Mouse (Mus musculus): ENCODE data around the gene Gm13275.
"Not testable (repeated sequence)": the region's sequence is repeated elsewhere in the genome, so short reads cannot be mapped to it uniquely, and the experiment has no call there.

Gene Gm13275

GRCm38 (mm10) chr4:88793936-88794675 lies at the start of gene Gm13275:
TSS of gene Gm13275 (plus strand) at chr4:88794487.
- DNase-seq, result peak; percentile 73

GRCm38 (mm10) chr4:88749926-88750325 lies 44.4 kb upstream of the Gm13275 start:
- DNase-seq, result no peak

- DNase-seq, result peak; percentile 82
Measured at GRCm38 (mm10) chr4:88754818-88755340, 39.4 kb upstream of the Gm13275 start, which contains the start of gene Gm13271. TSS of gene Gm13271 (plus strand) at chr4:88754868.

- not testable (repeated sequence) for DNase-seq
Measured at GRCm38 (mm10) chr4:88756581-88757513, 37.4 kb upstream of the Gm13275 start.

GRCm38 (mm10) chr4:88757628-88758031 lies 36.7 kb upstream of the Gm13275 start:
- DNase-seq, result peak; percentile 93

DNA sequence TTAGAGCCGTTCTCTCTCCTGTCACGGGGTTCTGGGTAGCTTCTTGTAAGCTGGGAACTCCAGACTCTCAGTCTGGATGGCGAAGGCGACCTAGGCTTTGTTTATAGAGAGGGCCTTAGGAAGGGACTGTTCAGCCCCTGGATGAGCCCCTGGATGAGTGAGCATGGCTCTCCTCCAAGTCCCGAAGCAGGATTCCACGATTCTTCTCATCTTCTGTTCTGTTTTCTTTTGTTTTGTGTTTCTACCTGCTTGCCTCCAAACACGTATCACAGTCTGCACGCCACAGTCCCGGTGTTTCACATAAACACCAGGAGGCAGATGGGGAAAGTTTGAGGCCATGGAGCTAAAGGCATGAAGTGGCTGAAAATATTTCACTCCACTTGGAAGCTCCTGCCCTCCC lies 35.5 kb upstream of the Gm13275 start:
- DNase-seq, result peak; percentile 33

DNA sequence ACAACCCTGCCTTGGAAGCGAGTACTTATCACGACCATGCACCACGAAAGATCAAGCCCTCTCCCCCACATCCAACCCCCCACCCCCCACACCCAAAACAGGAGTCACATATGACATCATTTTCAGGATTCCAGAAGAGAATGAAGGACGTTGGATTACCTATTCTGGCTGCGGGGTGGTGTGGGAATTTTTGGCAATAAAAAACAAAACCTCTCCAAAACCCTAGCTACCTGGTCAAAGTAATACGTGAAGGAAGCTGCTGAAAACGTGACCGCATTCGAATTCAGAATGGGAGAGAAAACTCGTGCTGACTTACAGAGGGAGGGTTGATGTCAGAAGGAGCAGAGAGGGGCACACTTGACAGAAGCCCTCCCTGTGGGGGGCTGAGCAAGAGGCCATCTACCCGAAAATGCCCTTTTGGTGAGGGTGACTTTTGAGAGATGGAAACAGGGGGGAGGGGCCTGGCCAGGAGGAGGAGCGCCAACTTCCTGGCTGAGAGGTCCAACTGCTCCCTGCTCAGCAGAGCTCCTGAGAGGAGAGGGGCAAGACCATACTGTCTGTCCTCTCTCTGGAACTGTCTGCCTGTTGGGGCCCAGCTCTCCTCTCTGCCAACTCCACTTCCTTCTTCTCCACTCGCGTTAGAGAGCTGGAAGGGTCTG lies 34.5 kb upstream of the Gm13275 start, which contains the start of gene Gm13283:
Gene Gm13283 (plus strand): TSS at position 510 of the 659 bp plus-strand sequence.
- peak; percentile 60 for DNase-seq

GRCm38 (mm10) chr4:88760431-88760830 lies 33.9 kb upstream of the Gm13275 start:
- DNase-seq, result peak; percentile 66

GRCm38 (mm10) chr4:88761776-88762175 lies 32.5 kb upstream of the Gm13275 start:
- peak; percentile 78 for DNase-seq

DNA sequence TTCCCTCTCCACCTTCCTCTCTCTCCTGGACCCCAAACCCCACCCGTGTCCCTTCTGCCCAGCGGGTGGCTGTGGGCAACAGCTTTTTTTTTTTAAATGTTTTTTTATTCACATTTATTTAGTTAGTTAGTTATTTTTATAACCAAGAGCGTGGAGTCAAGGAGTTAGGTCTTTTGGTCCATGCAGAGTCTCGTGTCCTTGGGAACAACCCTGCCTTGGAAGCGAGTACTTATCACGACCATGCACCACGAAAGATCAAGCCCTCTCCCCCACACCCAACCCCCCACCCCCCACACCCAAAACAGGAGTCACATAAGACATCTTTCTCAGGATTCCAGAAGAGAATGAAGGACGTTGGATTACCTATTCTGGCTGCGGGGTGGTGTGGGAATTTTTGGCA lies 31.9 kb upstream of the Gm13275 start:
- not testable (repeated sequence) for DNase-seq

DNA sequence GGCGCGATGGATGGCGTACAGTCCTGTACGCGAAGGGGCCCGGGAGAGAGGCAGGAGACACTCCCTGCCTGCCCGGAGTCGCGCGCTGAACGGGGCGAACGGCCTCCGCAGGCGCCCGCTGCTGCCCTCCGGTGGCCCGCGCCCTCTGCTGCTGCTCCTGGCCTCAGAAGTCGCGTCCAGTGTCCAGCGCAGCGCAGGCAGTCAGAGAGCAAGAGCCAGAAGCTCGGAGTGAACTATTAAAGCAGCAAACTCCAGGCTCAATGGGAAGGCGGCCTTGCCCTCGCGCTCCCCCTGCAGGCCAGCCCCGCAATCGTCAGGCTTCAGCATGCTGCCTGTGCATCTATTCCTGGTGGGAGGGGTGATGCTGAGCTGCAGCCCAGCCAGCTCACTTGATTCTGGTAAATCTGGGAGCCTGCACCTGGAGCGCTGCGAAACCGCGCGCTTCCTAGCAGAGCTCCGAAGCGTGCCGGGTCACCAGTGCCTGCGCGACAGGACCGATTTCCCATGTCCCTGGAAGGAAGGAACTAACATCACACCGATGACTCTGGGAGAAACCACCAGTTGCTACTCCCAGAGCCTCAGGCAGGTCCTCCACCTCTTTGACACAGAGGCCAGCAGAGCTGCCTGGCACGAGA lies 30.8 kb upstream of the Gm13275 start:
- peak; percentile 42 for DNase-seq

- not testable (repeated sequence) for DNase-seq
Measured at GRCm38 (mm10) chr4:88773534-88773933, 20.8 kb upstream of the Gm13275 start, which contains the start of gene Gm13290. TSS of gene Gm13290 (plus strand) at chr4:88773834.

GRCm38 (mm10) chr4:88776622-88777021 lies 17.7 kb upstream of the Gm13275 start, which contains the start of gene Gm13289:
TSS of gene Gm13289 (plus strand) at chr4:88776922.
- not testable (repeated sequence) for DNase-seq

- DNase-seq, result not testable (repeated sequence)
Measured at GRCm38 (mm10) chr4:88779550-88779949, 14.7 kb upstream of the Gm13275 start, which contains the start of gene Gm13272. TSS of gene Gm13272 (plus strand) at chr4:88779850.

GRCm38 (mm10) chr4:88780320-88780719 lies 14.0 kb upstream of the Gm13275 start:
- not testable (repeated sequence) for DNase-seq

DNA sequence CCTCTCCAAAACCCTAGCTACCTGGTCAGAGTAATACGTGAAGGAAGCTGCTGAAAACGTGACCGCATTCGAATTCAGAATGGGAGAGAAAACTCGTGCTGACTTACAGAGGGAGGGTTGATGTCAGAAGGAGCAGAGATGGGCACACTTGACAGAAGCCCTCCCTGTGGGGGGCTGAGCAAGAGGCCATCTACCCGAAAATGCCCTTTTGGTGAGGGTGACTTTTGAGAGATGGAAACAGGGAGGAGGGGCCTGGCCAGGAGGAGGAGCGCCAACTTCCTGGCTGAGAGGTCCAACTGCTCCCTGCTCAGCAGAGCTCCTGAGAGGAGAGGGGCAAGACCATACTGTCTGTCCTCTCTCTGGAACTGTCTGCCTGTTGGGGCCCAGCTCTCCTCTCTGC lies 12.5 kb upstream of the Gm13275 start, which contains the start of gene Ifnz:
Gene Ifnz (plus strand): TSS at position 301 of the 400 bp plus-strand sequence.
- DNase-seq, result not testable (repeated sequence)

- DNase-seq, result not testable (repeated sequence)
Measured at GRCm38 (mm10) chr4:88782335-88782734, 12.0 kb upstream of the Gm13275 start.

GRCm38 (mm10) chr4:88785409-88785808 lies 8.9 kb upstream of the Gm13275 start, which contains the start of gene Gm13276:
TSS of gene Gm13276 (plus strand) at chr4:88785709.
- DNase-seq, result not testable (repeated sequence)

- peak; percentile 61 for DNase-seq
Measured at GRCm38 (mm10) chr4:88788402-88788801, 5.9 kb upstream of the Gm13275 start, which contains the start of gene Gm13277. TSS of gene Gm13277 (plus strand) at chr4:88788632.

GRCm38 (mm10) chr4:88791250-88791649 lies 3.0 kb upstream of the Gm13275 start, which contains the start of gene Gm13278:
TSS of gene Gm13278 (plus strand) at chr4:88791550.
- not testable (repeated sequence) for DNase-seq

DNA sequence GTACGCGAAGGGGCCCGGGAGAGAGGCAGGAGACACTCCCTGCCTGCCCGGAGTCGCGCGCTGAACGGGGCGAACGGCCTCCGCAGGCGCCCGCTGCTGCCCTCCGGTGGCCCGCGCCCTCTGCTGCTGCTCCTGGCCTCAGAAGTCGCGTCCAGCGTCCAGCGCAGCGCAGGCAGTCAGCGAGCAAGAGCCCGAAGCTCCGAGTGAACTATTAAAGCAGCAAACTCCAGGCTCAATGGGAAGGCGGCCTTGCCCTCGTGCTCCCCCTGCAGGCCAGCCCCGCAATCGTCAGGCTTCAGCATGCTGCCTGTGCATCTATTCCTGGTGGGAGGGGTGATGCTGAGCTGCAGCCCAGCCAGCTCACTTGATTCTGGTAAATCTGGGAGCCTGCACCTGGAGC lies 2.8 kb downstream of the Gm13275 start, which contains the start of gene Gm13279:
Gene Gm13279 (plus strand): TSS at position 301 of the 400 bp plus-strand sequence.
- DNase-seq, result not testable (repeated sequence)

Measured in cerebellum, adult 11 months (tissue).